ENCODE assay signal across 23 mouse cellular contexts in genomic region chr13:73435662-73436061, GRCm38 (mm10). TPM values are rescaled to one million over a fixed set of nuclear protein-coding genes. Genes with fewer than 3 reads are reported as not detected.
DNase-seq lines count a peak whose midpoint lies in the region; ATAC-seq and TF ChIP-seq lines count a peak whose summit lies in the region.
"Had no signal": no experiment of that assay in that cellular context is flagged by ENCODE, and none has a peak within 500 bp of the region (broad histone marks: within the 10 kb centered on the region; RNA-seq: fewer than 3 reads in every experiment).

No protein-coding gene starts in this region.

- no peaks in the 10 kb centered on the region for H3K36me3 ChIP-seq in liver, embryonic 11.5 days (ENCODE audit: control insufficient read depth, insufficient read depth, low read length)
- H3K36me3 ChIP-seq in liver, embryonic 14.5 days (replicated peaks; ENCODE audit: control insufficient read depth, insufficient read depth, low read depth): no peaks in the 10 kb centered on the region
- no peaks in the 10 kb centered on the region for H3K36me3 ChIP-seq in hindbrain, embryonic 13.5 days
- H3K36me3 ChIP-seq: embryonic facial prominence, embryonic 12.5 days; embryonic facial prominence, embryonic 15.5 days; forebrain, embryonic 12.5 days; forebrain, embryonic 15.5 days; heart, embryonic 12.5 days; heart, embryonic 15.5 days; hindbrain, embryonic 15.5 days had no signal

- TF ChIP-seq EP300 in liver, embryonic 14.5 days (IDR thresholded peaks at IDR 0.05; ENCODE audit: low read depth): no peak; the same call in 1 of the 2 replicates

- H3K27ac ChIP-seq in liver, embryonic 11.5 days (ENCODE audit: low read depth, low read length): peak overlapping the region; percentile 11; the same call in 1 of the 2 replicates
- peak overlapping the region; percentile 63 for H3K27ac ChIP-seq in liver, embryonic 14.5 days
- H3K27ac ChIP-seq in hindbrain, embryonic 13.5 days: no peak overlapping the region
- H3K27ac ChIP-seq: embryonic facial prominence, embryonic 12.5 days; embryonic facial prominence, embryonic 15.5 days; forebrain, embryonic 12.5 days; forebrain, embryonic 15.5 days; heart, embryonic 15.5 days; hindbrain, embryonic 15.5 days had no signal

- no peak for TF ChIP-seq CTCF in liver, embryonic 14.5 days (IDR thresholded peaks at IDR 0.05; ENCODE audit: low read depth)
- TF ChIP-seq CTCF in lung, adult 2 months (IDR thresholded peaks at IDR 0.05; ENCODE audit: insufficient read depth, low read length): no peak

- DNase-seq in liver, embryonic 11.5 days (ENCODE audit: low spot score): no peak
- DNase-seq in liver, embryonic 14.5 days (ENCODE audit: low read depth in 3 of 3, low spot score in 3 of 3): no peak
- no peak for DNase-seq in gastrocnemius, postnatal 25 days
- DNase-seq in lung, adult 2 months: no peak
- DNase-seq: adrenal gland, adult 2 months; adrenal gland, postnatal 14 days; cerebellum, adult 11 months; cerebellum, adult 2 months; cerebellum, adult 9-11 months; cerebellum, postnatal 25 days; gastrocnemius, postnatal 10 days; heart, postnatal 10 days; heart, postnatal 4 days had no signal

- peaks cover 13% of the 10 kb centered on the region for H3K4me1 ChIP-seq in liver, embryonic 11.5 days (replicated peaks; ENCODE audit: control insufficient read depth, insufficient read depth, low read length)
- H3K4me1 ChIP-seq in liver, embryonic 14.5 days (replicated peaks; ENCODE audit: control insufficient read depth in 2 of 2, insufficient read depth in 2 of 2, low read length in 1 of 2): peaks cover 45 to 48% of the 10 kb centered on the region in 2 experiments
- peaks cover 9% of the 10 kb centered on the region for H3K4me1 ChIP-seq in hindbrain, embryonic 13.5 days (replicated peaks)
- peaks cover 7% of the 10 kb centered on the region for H3K4me1 ChIP-seq in lung, adult 2 months (ENCODE audit: control insufficient read depth, insufficient read depth, low read length)
- H3K4me1 ChIP-seq: embryonic facial prominence, embryonic 12.5 days; embryonic facial prominence, embryonic 15.5 days; forebrain, embryonic 15.5 days; heart, embryonic 15.5 days; hindbrain, embryonic 15.5 days had no signal

- no peak overlapping the region for H3K4me2 ChIP-seq in liver, embryonic 11.5 days
- no peak overlapping the region for H3K4me2 ChIP-seq in liver, embryonic 14.5 days (ENCODE audit: low read depth)
- H3K4me2 ChIP-seq in hindbrain, embryonic 13.5 days: no peak overlapping the region
- H3K4me2 ChIP-seq: embryonic facial prominence, embryonic 12.5 days; embryonic facial prominence, embryonic 15.5 days; forebrain, embryonic 12.5 days; forebrain, embryonic 15.5 days; heart, embryonic 12.5 days; heart, embryonic 15.5 days; hindbrain, embryonic 15.5 days had no signal

- no peaks in the 10 kb centered on the region for H3K9me3 ChIP-seq in liver, embryonic 11.5 days (ENCODE audit: control insufficient read depth, low read length)
- H3K9me3 ChIP-seq in liver, embryonic 14.5 days (ENCODE audit: control insufficient read depth, low read length): no peaks in the 10 kb centered on the region
- H3K9me3 ChIP-seq in hindbrain, embryonic 13.5 days: no peaks in the 10 kb centered on the region
- H3K9me3 ChIP-seq: embryonic facial prominence, embryonic 12.5 days; embryonic facial prominence, embryonic 15.5 days; forebrain, embryonic 12.5 days; forebrain, embryonic 15.5 days; heart, embryonic 12.5 days; heart, embryonic 15.5 days; hindbrain, embryonic 15.5 days had no signal

- ATAC-seq in erythroblast, adult 5-6 weeks (replicated peaks; ENCODE audit: low FRiP score, poor library complexity, severe bottlenecking): peak; percentile 16; the same call in 1 of the 2 replicates
- ATAC-seq in liver, embryonic 11.5 days (replicated peaks; ENCODE audit: low FRiP score): no peak; the same call in 1 of the 2 replicates
- ATAC-seq in liver, embryonic 14.5 days (ENCODE audit: insufficient read depth): peak; percentile 55
- ATAC-seq in hindbrain, embryonic 13.5 days (ENCODE audit: low FRiP score): no peak
- ATAC-seq: forebrain, embryonic 15.5 days had no signal

- H3K9ac ChIP-seq in liver, embryonic 11.5 days (ENCODE audit: low read depth, low read length): no peak overlapping the region
- no peak overlapping the region; the same call in 1 of the 2 replicates for H3K9ac ChIP-seq in liver, embryonic 14.5 days (replicated peaks)
- no peak overlapping the region for H3K9ac ChIP-seq in hindbrain, embryonic 13.5 days
- H3K9ac ChIP-seq: embryonic facial prominence, embryonic 12.5 days; embryonic facial prominence, embryonic 15.5 days; forebrain, embryonic 12.5 days; forebrain, embryonic 15.5 days; heart, embryonic 12.5 days; heart, embryonic 15.5 days; hindbrain, embryonic 15.5 days had no signal

- no peak for TF ChIP-seq POLR2A in lung, adult 2 months (IDR thresholded peaks at IDR 0.05; ENCODE audit: borderline replicate concordance, extremely low read depth, low read depth, low read length)

- H3K4me3 ChIP-seq in liver, embryonic 11.5 days (ENCODE audit: low read depth, low read length): no peak overlapping the region
- H3K4me3 ChIP-seq in liver, embryonic 14.5 days (ENCODE audit: insufficient read depth in 1 of 2, low read depth in 2 of 2, low read length in 2 of 2): no peak overlapping the region
- no peak overlapping the region for H3K4me3 ChIP-seq in hindbrain, embryonic 13.5 days
- H3K4me3 ChIP-seq in lung, adult 2 months (replicated peaks; ENCODE audit: extremely low read depth, low read depth, low read length): no peak overlapping the region
- H3K4me3 ChIP-seq: embryonic facial prominence, embryonic 12.5 days; embryonic facial prominence, embryonic 15.5 days; erythroblast, embryonic 14.5 days; forebrain, embryonic 12.5 days; forebrain, embryonic 15.5 days; heart, embryonic 12.5 days; heart, embryonic 15.5 days; hindbrain, embryonic 15.5 days had no signal

- no peaks in the 10 kb centered on the region; the same call in 1 of the 2 replicates for H3K27me3 ChIP-seq in liver, embryonic 11.5 days (replicated peaks; ENCODE audit: control insufficient read depth, insufficient read depth, low read length)
- H3K27me3 ChIP-seq in liver, embryonic 14.5 days (ENCODE audit: control insufficient read depth, insufficient read depth, low read length): no peaks in the 10 kb centered on the region
- no peaks in the 10 kb centered on the region for H3K27me3 ChIP-seq in hindbrain, embryonic 13.5 days
- H3K27me3 ChIP-seq: embryonic facial prominence, embryonic 12.5 days; embryonic facial prominence, embryonic 15.5 days; forebrain, embryonic 12.5 days; forebrain, embryonic 15.5 days; hindbrain, embryonic 15.5 days had no signal

- WGBS in liver, embryonic 11.5 days: 66% methylated on average over 7 of the region's 7 CpGs
- 49% methylated on average over 7 of the region's 7 CpGs for WGBS in liver, embryonic 14.5 days (ENCODE audit: insufficient replicate concordance)
- whole genome bisulfite sequencing in hindbrain, embryonic 13.5 days: 87% methylated on average over 7 of the region's 7 CpGs
- WGBS in lung, adult 2 months: 81% methylated on average over 7 of the region's 7 CpGs

RNA-seq across cellular contexts. Expression of gene Lpcat1, which starts 31.3 kb away (rescaled TPM):
- 72.5 and 89.3 TPM in 2 replicates for total RNA-seq in erythroblast, adult 5-6 weeks (2015; ENCODE audit: low replicate concordance)
- total RNA-seq in erythroblast, adult 5-6 weeks (2017; ENCODE audit: low replicate concordance): 176 and 246 TPM in 2 replicates
- polyA plus RNA-seq in liver, embryonic 11.5 days (2014; fragmentation: Nextera tagmentation; extraction: Ambion mirVana): 81.9 and 84.0 TPM in 2 replicates
- polyA plus RNA-seq in liver, embryonic 14.5 days (2012; rRNA removed): 49.5 and 61.0 TPM in 2 replicates
- polyA plus RNA-seq in liver, embryonic 14.5 days (2014; fragmentation: Nextera tagmentation; extraction: Ambion mirVana): 63.7 and 72.5 TPM in 2 replicates
- 57.0 and 59.6 TPM in 2 replicates for polyA plus RNA-seq in hindbrain, embryonic 13.5 days (2015; fragmentation: Nextera tagmentation; extraction: Ambion mirVana)
- 1 to 10 TPM; 2.8 to 3.5 TPM for total RNA-seq in gastrocnemius, postnatal 25 days (2021)
- 408 and 425 TPM in 2 replicates for polyA plus RNA-seq in lung, adult 2 months (2012; rRNA removed)

Comparison
In these comparisons a context has a peak if more than half of its experiments do, and no peak if none do; other contexts are left out.
1. ATAC-seq: peak in erythroblast, adult 5-6 weeks (single experiment) and liver, embryonic 14.5 days (single experiment); none in liver, embryonic 11.5 days (single experiment) and hindbrain, embryonic 13.5 days (single experiment).